Mouse (Mus musculus) CH12F3 (cell line): ENCODE data around the gene Epp13.
"Not testable (repeated sequence)": the region's sequence is repeated elsewhere in the genome, so short reads cannot be mapped to it uniquely, and the experiment has no call there.

Experiments
- in situ Hi-C: fragments of 300-500 bp; cut with MboI; formaldehyde crosslinking; loops from 2 replicates; pipeline ENCODE4 v1.14.3; 2020; ENCODE audit warnings: low sequenced_read_pairs

The Epp13 gene

DNA sequence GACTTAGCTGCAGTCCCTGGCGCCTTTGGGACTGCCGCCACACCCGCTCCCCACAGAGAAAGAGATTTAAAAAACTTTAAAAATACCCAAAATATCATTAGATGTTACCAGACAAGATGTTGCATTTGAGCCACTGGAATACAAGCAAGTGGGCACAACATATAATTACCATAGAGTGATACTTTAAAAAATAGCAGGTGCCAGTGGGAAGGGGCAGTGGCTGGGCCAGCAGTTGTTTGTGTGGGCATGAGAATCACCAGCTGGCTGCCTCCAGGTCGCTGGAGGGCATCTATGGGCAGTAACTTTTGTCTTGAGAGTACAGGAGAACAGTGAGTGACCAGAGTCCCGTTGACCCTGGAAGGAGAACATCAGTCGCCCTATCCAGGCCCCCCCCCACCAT lies at the start of gene Epp13:
Gene Epp13, plus strand, starts transcription at position 301 of the 400 bp plus-strand sequence.
- in situ Hi-C loops: no loop called here

DNA sequence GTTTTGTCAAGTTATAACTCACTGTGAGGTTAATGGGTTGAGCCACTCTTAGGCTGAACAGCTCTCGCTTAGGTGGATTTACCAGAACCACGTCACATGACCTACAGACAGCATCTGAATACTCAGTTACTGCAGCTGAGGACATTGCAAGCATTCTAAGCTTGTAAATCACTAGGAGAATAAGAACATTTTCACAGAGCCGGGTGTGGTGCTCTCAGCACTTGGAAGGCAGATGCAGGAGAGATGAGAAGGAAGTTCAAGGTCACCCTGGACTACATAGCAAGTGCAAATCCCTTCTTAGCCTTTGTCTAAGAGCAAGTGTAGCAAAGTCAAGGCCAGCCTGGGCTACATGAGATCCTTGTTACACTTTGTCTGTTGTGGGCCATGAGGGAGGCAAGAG lies 48.3 kb upstream of the Epp13 start:
- in situ Hi-C loops: no loop called here

DNA sequence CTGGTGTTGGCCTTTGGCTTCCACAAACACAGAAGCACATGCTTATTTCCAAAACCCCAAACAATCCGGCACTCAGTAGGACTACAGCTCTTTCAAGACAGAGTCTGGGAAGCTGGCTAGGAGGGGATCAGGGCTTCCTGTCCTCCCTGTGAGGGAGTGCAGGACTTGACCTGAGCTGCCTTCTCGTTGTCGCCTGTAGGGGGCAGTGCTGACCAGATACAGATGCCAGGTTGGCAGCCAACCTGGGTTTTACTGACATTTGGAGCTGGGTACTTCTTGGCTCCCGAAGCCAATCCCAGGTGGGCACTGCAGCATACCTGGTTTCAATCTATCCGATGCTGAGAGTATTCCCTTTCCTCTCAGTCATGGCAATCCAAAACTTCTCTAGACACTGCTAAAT lies 39.4 kb upstream of the Epp13 start:
- in situ Hi-C loops: no loop called here

DNA sequence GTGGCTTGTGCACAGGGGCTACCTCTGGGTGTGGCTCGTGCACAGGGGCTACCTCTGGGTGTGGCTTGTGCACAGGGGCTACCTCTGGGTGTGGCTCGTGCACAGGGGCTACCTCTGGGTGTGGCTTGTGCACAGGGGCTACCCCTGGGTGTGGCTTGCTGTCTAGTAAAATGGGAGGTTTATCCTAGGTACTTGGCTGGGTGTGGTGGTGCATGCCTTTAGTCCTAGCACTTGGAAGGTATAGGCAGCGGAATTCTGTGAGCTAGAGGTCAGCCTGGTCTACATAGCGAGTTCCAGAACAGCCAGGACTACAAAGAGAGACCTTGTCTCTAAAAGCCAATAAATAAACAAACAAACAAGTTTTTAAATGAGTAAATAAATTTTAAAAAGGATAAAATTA lies 37.8 kb upstream of the Epp13 start:
- in situ Hi-C loops: not testable (repeated sequence)

DNA sequence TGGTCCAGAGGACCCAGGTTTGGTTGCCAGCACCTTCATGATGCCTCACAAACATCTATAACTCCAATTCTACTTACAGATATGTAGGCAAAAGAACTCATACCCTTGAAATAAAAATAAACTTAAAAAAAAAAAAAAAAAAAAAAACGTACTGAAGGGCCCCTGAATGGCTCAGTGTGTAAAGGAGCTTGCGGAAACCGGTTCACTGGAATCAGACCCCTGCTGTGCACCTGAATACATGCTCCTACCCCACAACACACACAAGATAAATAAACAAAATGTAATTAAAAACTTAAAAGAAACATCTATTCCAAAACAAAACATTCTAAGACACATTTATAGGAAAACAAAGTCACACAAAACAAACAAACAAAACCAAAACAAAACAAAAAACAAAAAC lies 32.4 kb upstream of the Epp13 start:
- in situ Hi-C loops: no loop called here

DNA sequence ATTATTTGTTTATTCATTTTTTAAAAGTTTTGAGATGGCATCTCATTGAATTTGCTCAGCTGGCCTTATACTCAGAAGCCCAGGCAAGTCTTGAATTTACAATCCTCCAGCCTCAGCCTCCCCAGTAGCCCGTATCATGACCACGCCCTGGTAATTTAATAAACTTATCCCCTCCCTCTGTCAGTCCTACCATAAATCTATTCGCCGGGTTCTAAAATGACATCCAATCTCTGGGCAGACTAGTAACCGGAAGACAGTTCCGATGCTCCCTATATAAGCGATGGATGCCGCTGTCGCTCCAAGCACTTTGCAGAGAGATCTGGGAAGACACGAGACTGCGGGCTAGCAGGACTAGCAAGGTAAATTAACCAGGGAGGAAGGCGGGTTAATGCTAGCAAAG lies 30.5 kb upstream of the Epp13 start, which contains the start of gene Zscan5b:
Gene Zscan5b, plus strand, starts transcription at position 301 of the 400 bp plus-strand sequence.
- in situ Hi-C loops: no loop called here

DNA sequence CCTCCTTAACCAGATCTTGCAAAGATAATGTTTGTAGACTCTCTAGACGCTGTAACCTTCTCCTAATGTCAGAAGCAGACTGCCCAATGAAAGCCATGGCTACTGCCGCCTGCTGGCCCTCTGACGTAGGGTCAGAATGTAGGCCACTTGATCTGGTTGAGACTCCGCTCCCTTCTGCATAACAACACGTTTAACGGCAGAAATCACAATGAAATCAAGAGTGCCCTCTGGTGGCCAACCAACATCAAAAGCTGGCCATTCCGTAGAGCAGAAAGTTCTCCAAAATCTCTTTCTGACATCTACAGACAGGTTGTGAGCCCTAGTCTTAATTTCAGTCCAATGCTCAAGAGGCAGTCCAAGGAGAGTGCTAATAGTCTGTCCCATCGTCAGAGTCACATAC lies 24.0 kb upstream of the Epp13 start:
- in situ Hi-C loops: not testable (repeated sequence)

DNA sequence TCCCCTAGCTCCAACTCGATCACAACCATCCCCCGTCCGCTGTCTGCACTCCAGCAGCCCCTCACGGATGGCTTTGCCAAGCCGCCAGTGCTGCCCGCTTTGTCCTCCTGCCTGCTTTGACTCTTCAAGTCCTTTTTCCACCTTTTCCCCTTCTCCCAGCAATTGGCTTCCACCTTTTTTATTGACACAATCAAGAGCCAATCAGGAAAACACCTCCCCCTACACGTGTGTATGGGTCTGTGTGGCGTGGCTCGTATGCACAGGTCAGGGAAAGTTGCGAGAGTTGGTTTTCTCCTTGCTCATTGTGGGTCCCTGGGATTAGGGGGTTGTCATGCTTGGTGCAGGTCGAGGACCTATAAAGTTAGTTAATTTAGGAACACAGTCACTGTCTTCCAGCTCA lies 12.7 kb upstream of the Epp13 start:
- in situ Hi-C loops: no loop called here

DNA sequence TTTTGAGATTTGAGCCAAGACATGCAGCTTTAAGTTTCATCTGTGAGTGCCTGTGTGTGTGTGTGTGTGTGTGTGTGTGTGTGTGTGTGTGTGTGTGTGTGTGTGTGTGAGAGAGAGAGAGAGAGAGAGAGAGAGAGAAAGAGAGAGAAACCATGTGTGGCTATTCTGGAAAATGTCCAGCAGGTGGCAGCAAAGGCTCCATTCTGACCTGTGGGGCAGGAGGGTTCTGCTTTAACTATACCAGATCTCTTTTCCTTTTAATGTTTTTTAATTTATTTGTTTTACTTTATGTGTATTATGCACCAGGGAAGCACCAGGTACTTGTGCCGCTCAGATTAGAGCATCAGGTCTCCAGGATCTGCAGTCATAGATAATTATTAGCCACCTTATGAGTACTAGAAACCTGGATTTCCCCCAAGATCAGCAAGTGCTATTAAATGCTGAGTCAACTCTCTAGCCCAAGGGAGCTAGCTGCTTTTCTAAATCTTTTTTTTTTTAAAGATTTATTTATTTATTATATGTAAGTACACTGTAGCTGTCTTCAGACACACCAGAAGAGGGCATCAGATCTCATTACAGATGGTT lies 11.6 kb upstream of the Epp13 start:
- in situ Hi-C loops: not testable (repeated sequence)

DNA sequence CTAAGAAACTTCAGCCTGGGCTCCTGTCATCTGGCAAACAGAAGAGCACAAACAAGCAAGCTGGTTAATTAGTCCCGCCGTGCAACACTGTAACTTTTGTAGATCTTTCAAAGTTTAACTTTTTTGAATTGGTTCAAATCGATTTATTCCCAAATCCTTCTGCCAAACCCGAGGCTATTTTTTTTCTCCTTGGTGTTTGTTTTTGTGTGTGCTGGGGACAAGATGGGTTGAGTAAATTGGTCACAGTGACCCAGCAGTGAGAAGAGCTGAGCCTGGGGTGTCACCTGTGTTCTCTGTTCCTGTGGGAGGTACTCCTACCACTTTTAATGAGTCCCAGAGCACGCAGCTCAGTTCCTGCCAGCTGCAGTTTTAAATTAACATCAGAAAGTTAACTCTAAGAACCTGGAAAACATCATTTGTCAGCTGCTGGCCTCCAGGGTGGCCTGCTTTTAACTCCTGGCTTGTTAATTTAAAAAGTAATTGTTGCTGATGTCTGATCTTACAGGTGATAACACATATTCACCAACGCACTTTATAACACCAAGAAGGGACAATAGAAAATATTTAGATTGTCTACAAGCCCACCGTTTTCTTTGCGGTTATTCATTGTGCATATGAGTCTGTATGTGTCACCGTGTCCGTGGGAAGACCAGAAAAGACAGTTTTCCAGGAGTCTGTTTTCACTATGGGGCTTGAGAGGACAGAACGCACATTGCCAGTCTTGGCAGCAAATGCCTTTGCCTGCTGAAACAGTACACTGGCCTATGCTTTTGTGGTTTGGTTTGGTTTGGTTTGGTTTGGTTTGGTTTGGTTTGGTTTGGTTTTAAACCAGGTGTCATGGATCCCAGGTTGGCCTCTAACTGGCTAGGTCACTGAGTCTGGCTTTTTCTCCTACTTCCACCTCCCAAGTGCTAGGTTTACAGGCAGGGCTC lies 7.9 kb upstream of the Epp13 start:
- in situ Hi-C loops: no loop called here

DNA sequence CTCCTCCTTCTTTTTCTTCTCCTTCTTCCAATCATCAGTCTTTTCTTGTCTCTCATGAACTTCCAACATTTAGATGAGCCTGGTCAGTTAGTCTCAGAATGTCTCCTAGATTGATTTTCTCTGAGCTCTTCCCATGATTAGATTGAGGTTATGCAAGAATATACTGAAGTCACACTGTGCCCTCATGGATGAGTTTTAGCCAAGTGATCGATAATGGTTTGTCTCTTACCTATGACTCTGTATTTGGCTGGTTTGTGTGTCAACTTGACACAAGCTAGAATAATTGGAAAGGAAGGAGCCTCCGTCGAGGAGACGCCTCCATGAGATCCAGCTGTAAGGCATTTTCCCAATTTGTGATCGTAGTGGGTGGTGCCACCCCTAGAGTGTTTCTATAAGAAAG lies 1.9 kb downstream of the Epp13 start:
- in situ Hi-C loops: no loop called here

DNA sequence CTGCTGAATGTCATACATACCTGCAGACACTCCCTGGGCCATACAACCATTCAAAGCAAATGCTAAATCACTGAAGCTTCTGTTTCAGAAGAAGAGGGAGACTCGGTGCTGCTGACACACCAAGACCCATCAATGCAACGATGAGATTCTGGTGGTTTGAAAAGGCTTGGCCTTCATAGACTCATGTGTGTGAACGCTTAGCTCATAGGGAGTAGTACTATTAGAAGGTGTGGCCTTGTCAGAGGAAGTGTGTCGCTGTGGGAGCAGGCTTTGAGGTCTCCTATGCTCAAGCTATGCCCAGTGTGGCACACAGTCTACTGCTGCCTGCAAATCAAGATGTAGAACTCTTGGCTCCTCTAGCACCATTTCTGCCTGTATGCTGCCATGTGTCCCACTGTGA lies 4.9 kb downstream of the Epp13 start:
- in situ Hi-C loops: no loop called here

DNA sequence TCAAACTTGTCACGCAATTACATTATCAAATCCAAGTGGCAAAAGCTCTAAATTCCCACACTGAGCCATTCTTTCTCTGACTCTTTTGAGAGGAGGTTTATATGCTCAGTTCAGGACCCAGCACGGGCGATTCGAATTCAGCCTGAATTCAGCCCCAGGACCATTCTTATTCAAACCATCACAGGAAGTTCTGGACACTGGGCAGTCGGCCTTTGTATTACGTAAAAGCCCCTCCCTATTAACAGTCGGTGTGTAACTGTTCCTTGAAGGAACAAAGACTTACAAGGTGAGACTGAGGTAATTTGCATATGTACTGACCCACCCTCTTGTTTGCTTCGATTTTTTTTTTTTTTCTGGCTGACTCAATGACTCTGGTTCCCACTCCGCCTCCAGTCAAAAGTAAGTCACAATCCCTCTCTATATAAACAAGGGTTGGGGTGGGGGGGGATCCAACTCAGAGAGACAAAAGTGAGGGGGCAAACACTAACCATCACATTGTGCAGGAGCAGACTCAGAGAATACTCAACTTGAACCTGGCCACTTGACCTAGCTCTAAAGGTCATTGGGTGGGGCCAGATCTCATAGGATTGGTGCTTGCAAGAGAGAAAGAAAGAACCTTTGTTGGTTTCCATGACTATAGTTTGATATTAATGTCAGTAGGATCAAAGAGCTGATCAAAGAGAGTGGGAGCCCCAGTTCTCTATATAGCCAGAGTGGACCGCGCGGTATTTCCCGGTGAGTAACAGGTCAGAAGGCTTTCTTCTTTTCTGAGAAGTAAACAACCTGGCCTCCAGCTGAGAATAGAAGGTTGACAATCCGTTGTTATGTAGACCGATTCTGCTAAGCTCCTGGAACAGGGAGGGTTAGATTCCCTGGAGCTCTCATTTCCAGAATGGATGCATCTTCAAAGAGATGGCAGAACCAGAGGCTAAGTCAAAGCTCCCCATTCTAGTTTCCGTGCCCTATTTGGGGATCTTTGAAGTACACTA lies 6.0 kb downstream of the Epp13 start:
- in situ Hi-C loops: no loop called here

DNA sequence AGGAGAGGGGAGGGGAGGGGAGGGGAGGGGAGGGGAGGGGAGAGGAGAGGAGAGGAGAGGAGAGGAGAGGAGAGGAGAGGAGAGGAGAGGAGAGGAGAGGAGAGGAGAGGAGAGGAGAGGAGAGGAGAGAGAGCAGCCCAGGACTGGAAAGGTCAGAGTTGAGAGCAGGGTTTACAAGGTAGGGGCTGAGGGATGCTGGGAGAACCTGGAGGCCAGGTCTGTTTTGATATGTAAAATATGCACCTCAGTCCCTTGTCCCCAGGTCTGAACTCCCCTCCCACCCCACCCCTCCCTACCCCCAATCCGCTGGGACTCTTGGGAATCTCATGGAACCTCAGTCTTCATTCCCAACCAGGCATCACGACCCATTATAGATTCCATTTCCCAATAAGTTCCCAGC lies 7.5 kb downstream of the Epp13 start:
- in situ Hi-C loops: not testable (repeated sequence)

DNA sequence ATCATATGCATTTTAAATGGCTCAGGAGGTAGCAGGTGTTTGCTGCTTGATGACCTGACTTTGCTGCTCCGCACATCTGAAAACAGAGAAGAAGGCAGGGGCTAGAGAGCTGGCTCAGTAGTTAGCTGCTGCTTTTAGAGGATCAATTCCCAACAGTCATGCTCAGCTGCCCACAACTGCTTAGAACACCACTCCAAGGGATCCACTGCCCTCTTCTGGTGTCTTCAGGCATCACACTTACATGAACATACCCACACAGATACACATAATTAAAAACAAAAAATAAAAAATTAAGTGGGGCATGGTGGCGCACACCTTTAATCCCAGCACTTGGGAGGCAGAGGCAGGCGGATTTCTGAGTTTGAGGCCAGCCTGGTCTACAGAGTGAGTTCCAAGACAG lies 9.6 kb downstream of the Epp13 start:
- in situ Hi-C loops: no loop called here

DNA sequence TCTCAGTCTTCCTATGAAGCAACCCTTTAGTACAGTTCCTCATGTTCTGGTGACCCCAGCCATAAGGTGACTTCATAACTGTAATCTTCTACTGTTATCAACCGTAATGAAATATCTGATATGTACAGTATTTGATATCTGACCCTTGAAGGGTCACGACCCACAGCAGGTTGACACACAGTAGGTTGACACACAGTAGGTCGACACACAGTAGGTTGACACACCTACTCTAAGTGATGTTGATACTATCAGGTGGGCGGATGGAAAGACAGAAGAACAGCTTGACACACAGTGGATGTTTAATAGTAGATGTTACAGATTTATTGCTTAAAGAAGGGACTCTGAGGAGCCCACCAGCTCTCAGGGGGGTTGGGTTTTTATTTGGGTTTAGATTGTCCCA lies 10.5 kb downstream of the Epp13 start:
- in situ Hi-C loops: no loop called here

DNA sequence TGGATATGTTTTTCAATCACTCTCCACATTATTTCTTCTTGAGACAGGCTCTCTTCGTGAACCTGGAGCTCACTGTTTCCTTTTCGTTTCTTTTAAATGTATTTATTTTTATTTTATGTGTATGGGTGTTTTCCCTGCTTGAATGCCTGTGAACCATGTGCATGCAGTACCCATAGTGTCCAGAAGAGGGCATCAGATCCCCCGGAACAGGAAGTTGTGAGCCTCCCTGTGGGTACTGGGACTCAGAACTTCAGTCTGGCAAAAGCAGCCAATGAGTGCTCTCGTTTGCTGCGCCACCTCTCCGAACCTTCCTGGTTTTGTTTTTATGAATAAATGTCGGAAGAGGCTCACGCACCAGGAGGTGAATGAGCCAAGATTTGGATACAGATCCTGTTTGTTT lies 13.2 kb downstream of the Epp13 start:
- in situ Hi-C loops: no loop called here

DNA sequence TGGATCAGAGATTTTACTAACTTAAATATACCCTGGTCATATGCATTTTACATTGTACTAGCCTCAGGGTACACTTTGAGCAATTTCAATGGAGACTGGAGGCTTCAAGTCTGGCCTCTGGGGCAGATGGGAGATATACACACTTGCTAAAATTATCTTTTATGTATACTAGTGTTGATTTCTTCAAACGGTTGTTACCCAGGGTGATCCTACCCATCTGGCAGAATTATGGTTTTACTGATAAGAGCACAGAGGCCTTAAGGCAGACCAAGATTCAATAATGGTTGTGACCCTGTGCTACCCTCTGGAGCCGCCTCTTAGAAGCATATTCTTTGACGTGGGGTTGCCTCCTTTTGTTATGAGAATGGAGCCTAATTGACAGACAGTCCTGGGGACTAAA lies 25.4 kb downstream of the Epp13 start:
- in situ Hi-C loops: loop anchor here (25.0 kb wide), 1 partner anchor 1009 kb away; the partner anchor contains the start of gene Gm45844

DNA sequence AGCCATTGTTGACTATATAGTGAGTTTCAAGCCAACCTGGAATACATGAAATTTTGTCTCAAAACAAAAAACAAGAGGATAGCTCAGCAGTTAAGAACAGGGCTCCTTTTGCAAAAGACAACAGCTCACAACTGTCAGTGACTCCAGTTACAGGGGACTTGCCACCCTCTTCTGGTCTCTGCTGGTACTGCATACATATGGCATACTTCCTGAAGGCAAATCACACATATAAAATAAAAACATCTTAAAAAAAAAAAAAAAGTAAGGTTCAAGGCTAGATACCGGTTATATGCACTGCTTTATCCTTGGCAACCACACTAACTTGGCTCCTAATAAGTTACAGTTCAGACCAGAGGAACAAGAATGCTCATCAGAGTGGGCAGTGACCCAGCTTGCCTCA lies 30.2 kb downstream of the Epp13 start:
- in situ Hi-C loops: loop anchor here (25.0 kb wide), 1 partner anchor 1005 kb away; the partner anchor contains the start of gene Gm45844

DNA sequence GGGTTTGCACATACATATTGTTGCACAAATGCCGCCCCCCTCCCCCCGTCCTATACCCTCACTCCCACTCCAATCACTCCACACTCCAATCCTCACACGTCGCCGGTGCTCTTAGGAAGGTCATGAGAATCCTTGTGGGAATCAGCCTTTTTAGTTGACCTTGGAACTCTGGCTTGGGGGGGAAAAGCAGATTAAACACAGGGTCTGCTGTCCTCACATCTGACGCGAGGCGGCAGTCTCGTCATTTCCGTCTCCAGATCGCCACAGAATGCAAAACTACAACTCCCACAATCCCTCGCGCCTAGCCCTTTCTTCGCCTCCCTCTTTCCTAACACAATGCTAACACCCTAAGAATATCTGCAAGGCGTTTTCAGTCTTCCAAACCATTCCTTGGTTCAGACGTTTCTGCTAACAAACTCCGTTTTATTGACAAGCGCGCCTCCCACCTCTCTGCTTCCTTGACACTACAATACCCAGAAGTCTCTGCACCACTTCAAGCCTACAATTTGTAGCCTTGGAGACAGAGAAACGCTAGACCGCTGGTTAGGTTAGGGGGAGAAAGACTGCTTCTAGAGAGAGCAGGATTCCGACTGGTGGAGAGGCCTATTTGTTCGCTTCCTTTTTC lies 31.1 kb downstream of the Epp13 start:
- in situ Hi-C loops: loop anchor here (25.0 kb wide), 1 partner anchor 1004 kb away; the partner anchor contains the start of gene Gm45844
